Mouse (Mus musculus): ENCODE measurements around the gene Dnah11.

GRCm38 (mm10) chr12:118112599-118112998, 86.2 kb downstream of the Dnah11 start:
- TF ChIP-seq CTCF (IDR thresholded peaks at IDR 0.05; ENCODE audit: insufficient read depth, low read depth, low read length), result no peak
- TF ChIP-seq POLR2A (IDR thresholded peaks at IDR 0.05; ENCODE audit: insufficient read depth, low read depth, low read length), result no peak

Measured in olfactory bulb, adult 2 months (tissue).